Mouse (Mus musculus): Measurements from ENCODE around the gene Aicda. TPM values are rescaled to one million over a fixed set of nuclear protein-coding genes. Genes with fewer than 3 reads are reported as not detected.

Aicda gene
- polyA plus RNA-seq, 1 experiment: not detected

GRCm38 (mm10) chr6:122562463-122562862 lies 8.9 kb downstream of the Aicda start:
- no peaks in the 10 kb centered on the region for H3K27me3 ChIP-seq (ENCODE audit: control insufficient read depth, insufficient read depth, insufficient read length)
- no peak overlapping the region for H3ac ChIP-seq (ENCODE audit: control insufficient read depth, insufficient read length)
- H3K79me2 ChIP-seq (ENCODE audit: control insufficient read depth, insufficient read depth): no peaks in the 10 kb centered on the region
- peak overlapping the region; percentile 4 for H3K4me3 ChIP-seq
- no peaks in the 10 kb centered on the region for H3K36me3 ChIP-seq (ENCODE audit: control insufficient read depth, insufficient read depth)
- H3K4me2 ChIP-seq (ENCODE audit: low read depth): peak overlapping the region; percentile 87
- TF ChIP-seq CEBPB (IDR thresholded peaks at IDR 0.05; ENCODE audit: insufficient read depth, poor library complexity, severe bottlenecking): peak; percentile 36; the same call in 1 of the 2 replicates
- no peak for TF ChIP-seq MYOG (IDR thresholded peaks at IDR 0.05; ENCODE audit: control insufficient read depth in 1 of 3, insufficient read depth in 1 of 3, insufficient read length in 2 of 3, low read depth in 2 of 3)
- TF ChIP-seq E2F4 (IDR thresholded peaks at IDR 0.05; ENCODE audit: insufficient read depth): no peak
- no peak for TF ChIP-seq REST (IDR thresholded peaks at IDR 0.05; ENCODE audit: insufficient read depth, insufficient read length)
- no peak for TF ChIP-seq MYOD1 (IDR thresholded peaks at IDR 0.05; ENCODE audit: control insufficient read depth in 1 of 3, insufficient read length in 2 of 3, low read depth in 2 of 3)
- TF ChIP-seq TCF12 (IDR thresholded peaks at IDR 0.05; ENCODE audit: insufficient read depth, poor library complexity, severe bottlenecking): no peak

GRCm38 (mm10) chr6:122565070-122565784 lies 11.6 kb downstream of the Aicda start:
- Histone ChIP-seq H3K36me3 (ENCODE audit: control insufficient read depth, insufficient read depth) (no peaks in the 10 kb centered on the region), H3ac (ENCODE audit: control insufficient read depth, insufficient read length) (no peak overlapping the region), H3K79me2 (ENCODE audit: control insufficient read depth, insufficient read depth) (no peaks in the 10 kb centered on the region), H3K4me3 (no peak overlapping the region), H3K4me2 (ENCODE audit: low read depth) (no peak overlapping the region), H3K27me3 (ENCODE audit: control insufficient read depth, insufficient read depth, insufficient read length) (no peaks in the 10 kb centered on the region)
- TF ChIP-seq E2F4 (IDR thresholded peaks at IDR 0.05; ENCODE audit: insufficient read depth): no peak
- TF ChIP-seq CEBPB (IDR thresholded peaks at IDR 0.05; ENCODE audit: insufficient read depth, poor library complexity, severe bottlenecking): 0 out of 2 replicates have a peak, but pooled peaks have one; percentile 0

GRCm38 (mm10) chr6:122569113-122569512 lies 15.5 kb downstream of the Aicda start:
- Histone ChIP-seq H3K4me2 (ENCODE audit: low read depth) (no peak overlapping the region), H3K4me3 (no peak overlapping the region), H3ac (ENCODE audit: control insufficient read depth, insufficient read length) (no peak overlapping the region), H3K36me3 (ENCODE audit: control insufficient read depth, insufficient read depth) (no peaks in the 10 kb centered on the region), H3K79me2 (ENCODE audit: control insufficient read depth, insufficient read depth) (no peaks in the 10 kb centered on the region), H3K27me3 (ENCODE audit: control insufficient read depth, insufficient read depth, insufficient read length) (no peaks in the 10 kb centered on the region)
- TF ChIP-seq MAX (IDR thresholded peaks at IDR 0.05; ENCODE audit: low read depth) (no peak), POLR2AphosphoS2 (IDR thresholded peaks at IDR 0.05; ENCODE audit: insufficient read length, low read depth) (no peak), MYOD1 (IDR thresholded peaks at IDR 0.05; ENCODE audit: control insufficient read depth in 1 of 3, insufficient read length in 2 of 3, low read depth in 2 of 3) (no peak), USF1 (IDR thresholded peaks at IDR 0.05; ENCODE audit: low read depth) (no peak), REST (IDR thresholded peaks at IDR 0.05; ENCODE audit: insufficient read depth, insufficient read length) (no peak), TCF3 (IDR thresholded peaks at IDR 0.05; ENCODE audit: insufficient read length, low read depth) (no peak), E2F4 (IDR thresholded peaks at IDR 0.05; ENCODE audit: insufficient read depth) (no peak), SRF (IDR thresholded peaks at IDR 0.05; ENCODE audit: control insufficient read depth, insufficient read length, low read depth) (no peak), POLR2A (IDR thresholded peaks at IDR 0.05; ENCODE audit: insufficient read length, low read depth) (no peak), CEBPB (IDR thresholded peaks at IDR 0.05; ENCODE audit: insufficient read depth, poor library complexity, severe bottlenecking) (no peak), MYOG (IDR thresholded peaks at IDR 0.05; ENCODE audit: control insufficient read depth in 1 of 3, insufficient read depth in 1 of 3, insufficient read length in 2 of 3, low read depth in 2 of 3) (no peak), TCF12 (IDR thresholded peaks at IDR 0.05; ENCODE audit: insufficient read depth, poor library complexity, severe bottlenecking) (no peak)

- no peak overlapping the region for H3K4me2 ChIP-seq (ENCODE audit: low read depth)
- TF ChIP-seq REST (IDR thresholded peaks at IDR 0.05; ENCODE audit: insufficient read depth, insufficient read length): no peak
- TF ChIP-seq E2F4 (IDR thresholded peaks at IDR 0.05; ENCODE audit: insufficient read depth): no peak
- TF ChIP-seq CEBPB (IDR thresholded peaks at IDR 0.05; ENCODE audit: insufficient read depth, poor library complexity, severe bottlenecking): no peak
- no peak for TF ChIP-seq TCF12 (IDR thresholded peaks at IDR 0.05; ENCODE audit: insufficient read depth, poor library complexity, severe bottlenecking)
- TF ChIP-seq TCF3 (IDR thresholded peaks at IDR 0.05; ENCODE audit: insufficient read length, low read depth): no peak
- no peak for TF ChIP-seq MYOD1 (IDR thresholded peaks at IDR 0.05; ENCODE audit: control insufficient read depth in 1 of 3, insufficient read length in 2 of 3, low read depth in 2 of 3)
- no peak for TF ChIP-seq POLR2A (IDR thresholded peaks at IDR 0.05; ENCODE audit: insufficient read length, low read depth)
- TF ChIP-seq MAX (IDR thresholded peaks at IDR 0.05; ENCODE audit: low read depth): no peak
- no peak for TF ChIP-seq USF1 (IDR thresholded peaks at IDR 0.05; ENCODE audit: low read depth)
- TF ChIP-seq MYOG (IDR thresholded peaks at IDR 0.05; ENCODE audit: control insufficient read depth in 1 of 3, insufficient read depth in 1 of 3, insufficient read length in 2 of 3, low read depth in 2 of 3): no peak
- no peak for TF ChIP-seq SRF (IDR thresholded peaks at IDR 0.05; ENCODE audit: control insufficient read depth, insufficient read length, low read depth)
- no peak for TF ChIP-seq POLR2AphosphoS2 (IDR thresholded peaks at IDR 0.05; ENCODE audit: insufficient read length, low read depth)
- H3K4me3 ChIP-seq: no peak overlapping the region
Measured at GRCm38 (mm10) chr6:122569762-122570161, 16.2 kb downstream of the Aicda start.

More at GRCm38 (mm10) chr6:122569762-122570161, 16.2 kb downstream of the Aicda start:
- no peaks in the 10 kb centered on the region for H3K79me2 ChIP-seq (ENCODE audit: control insufficient read depth, insufficient read depth)
- no peak overlapping the region for H3ac ChIP-seq (ENCODE audit: control insufficient read depth, insufficient read length)
- no peaks in the 10 kb centered on the region for H3K27me3 ChIP-seq (ENCODE audit: control insufficient read depth, insufficient read depth, insufficient read length)
- H3K36me3 ChIP-seq (ENCODE audit: control insufficient read depth, insufficient read depth): no peaks in the 10 kb centered on the region
